Mouse (Mus musculus) ES-Bruce4 (cell line): ENCODE measurements around the gene Sec14l1. TPM values are rescaled to one million over a fixed set of nuclear protein-coding genes. Genes with fewer than 3 reads are reported as not detected.
"Not testable (repeated sequence)": the region's sequence is repeated elsewhere in the genome, so short reads cannot be mapped to it uniquely, and the experiment has no call there.

ENCODE experiments used
- H3K27ac ChIP-seq: 2 replicates; pipeline ENCODE4 v1.5.1; 2012; ENCODE audit warnings: low read length, inconsistent platforms; ENCODE audit not compliant: insufficient read depth
- H3K27me3 ChIP-seq: 2 replicates; pipeline ENCODE4 v1.6.1; 2012; ENCODE audit warnings: mild to moderate bottlenecking, low read length, inconsistent platforms; ENCODE audit not compliant: control insufficient read depth, poor library complexity, insufficient read depth, severe bottlenecking
- H3K36me3 ChIP-seq: 2 replicates; pipeline ENCODE4 v1.6.1; 2012; ENCODE audit warnings: inconsistent platforms, mild to moderate bottlenecking, low read length, moderate library complexity; ENCODE audit not compliant: control insufficient read depth, poor library complexity, insufficient read depth, severe bottlenecking
- H3K4me1 ChIP-seq: one replicate; pipeline ENCODE4 v1.8.1; 2011; ENCODE audit warnings: low read length; ENCODE audit not compliant: control insufficient read depth, insufficient read depth
- H3K4me3 ChIP-seq: 2 replicates; pipeline ENCODE4 v1.5.1; 2011; ENCODE audit warnings: low read depth, mild to moderate bottlenecking, low read length
- H3K9ac ChIP-seq: 2 replicates; pipeline ENCODE4 v1.6.1; 2012; ENCODE audit warnings: low read depth, mild to moderate bottlenecking, inconsistent platforms; ENCODE audit not compliant: poor library complexity, severe bottlenecking
- H3K9me3 ChIP-seq: replicated peaks from 2 replicates; pipeline ENCODE4 v1.6.1; 2012; ENCODE audit warnings: mild to moderate bottlenecking, low read length, inconsistent platforms; ENCODE audit not compliant: control insufficient read depth, poor library complexity, insufficient read depth, severe bottlenecking
- CTCF ChIP-seq: IDR thresholded peaks from one replicate; pipeline ENCODE4 v1.8.1; 2011; ENCODE audit warnings: low read depth, low read length
- EP300 ChIP-seq: IDR thresholded peaks from 2 replicates; pipeline ENCODE4 v1.6.1; 2011; ENCODE audit warnings: low read depth, low read length; ENCODE audit not compliant: insufficient read depth
- POLR2A ChIP-seq: IDR thresholded peaks from one replicate; pipeline ENCODE4 v1.8.1; 2011; ENCODE audit warnings: low read length; ENCODE audit not compliant: insufficient read depth
- polyA plus RNA-seq: library from polyadenylated mRNA; stranded (reverse); fragments of >200 nt; gene quantifications from 2 replicates; pipeline ENCODE4 v1.2.4, GENCODE M21; 2011; ENCODE audit warnings: low read depth; ENCODE audit not compliant: missing spikeins, insufficient read depth, insufficient read length

Gene Sec14l1
- 77.5 and 77.7 TPM in 2 replicates for polyA plus RNA-seq

DNA sequence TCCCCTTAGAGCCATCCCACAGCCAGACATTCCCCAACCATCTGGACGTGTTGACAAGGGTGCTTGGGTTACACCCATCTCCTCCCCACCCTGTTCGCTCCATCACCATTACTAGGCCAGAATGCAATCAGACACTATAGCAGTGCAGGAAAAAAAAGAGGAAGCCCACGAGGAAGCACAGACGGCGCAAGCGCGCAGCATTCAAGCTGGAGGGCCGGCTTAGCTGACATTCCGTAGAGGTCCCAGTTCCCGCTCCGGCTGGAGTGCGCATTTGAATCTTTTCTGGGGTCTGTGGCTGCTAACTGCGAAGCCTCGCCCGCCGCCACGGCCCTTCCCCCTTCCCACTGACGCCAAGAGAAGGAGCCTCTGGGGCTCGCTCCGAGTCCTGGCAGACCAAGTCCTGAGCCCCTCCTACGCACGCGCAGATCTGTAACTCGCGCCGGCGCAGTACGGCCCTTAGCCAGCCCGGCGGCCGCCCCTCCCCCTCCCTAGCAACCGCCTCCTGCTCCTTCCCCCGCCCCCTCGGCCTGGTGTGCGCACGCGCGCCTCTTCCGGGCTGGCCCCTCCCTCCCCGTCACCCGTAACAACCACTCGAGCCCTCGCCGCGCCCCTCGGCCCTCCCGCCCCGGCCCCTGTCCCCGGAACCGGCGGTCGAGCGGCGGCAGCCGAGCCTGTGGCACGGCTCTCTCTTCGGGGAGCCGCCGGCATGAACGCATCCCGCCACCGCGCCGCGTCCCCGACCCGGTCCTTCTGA, at the start of gene Sec14l1:
Gene Sec14l1 (plus strand): TSS at position 577 of the 754 bp plus-strand sequence.
- Histone ChIP-seq H3K4me3 (peak within 1 kb of the TSS; percentile 98), H3K9ac (peak within 1 kb of the TSS; percentile 87), H3K9me3 (no peaks in the 10 kb centered on the region), H3K27ac (peak within 1 kb of the TSS; percentile 90), H3K27me3 (no peaks in the 10 kb centered on the region), H3K36me3 (0 out of 2 replicates have a peak, but pooled peaks cover 3% of the 10 kb centered on the region), H3K4me1 (peaks cover 3% of the 10 kb centered on the region)
- TF ChIP-seq EP300 (0 out of 2 replicates have a peak, but pooled peaks have one; percentile 41), POLR2A (peak; percentile 9), CTCF (no peak)

DNA sequence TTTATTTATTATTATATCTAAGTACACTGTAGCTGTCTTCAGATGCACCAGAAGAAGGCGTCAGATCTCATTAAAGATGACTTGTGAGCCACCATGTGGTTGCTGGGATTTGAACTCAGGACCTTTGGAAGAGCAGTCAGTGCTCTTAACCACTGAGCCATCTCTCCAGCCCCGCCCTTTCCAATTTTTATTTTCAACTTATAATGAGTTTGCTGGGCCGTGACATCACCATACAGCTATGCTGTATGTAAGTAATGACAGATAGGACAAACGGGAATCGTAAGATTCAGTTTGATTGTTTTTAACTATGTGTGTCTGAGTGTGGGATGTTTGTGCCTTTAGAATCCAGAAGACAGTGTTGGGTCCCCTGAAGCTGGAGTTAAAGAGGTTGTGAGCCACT, 49.4 kb upstream of the Sec14l1 start:
- not testable (repeated sequence) for H3K9ac ChIP-seq, H3K36me3 ChIP-seq, H3K9me3 ChIP-seq, H3K4me1 ChIP-seq, H3K27ac ChIP-seq, H3K4me3 ChIP-seq, H3K27me3 ChIP-seq

DNA sequence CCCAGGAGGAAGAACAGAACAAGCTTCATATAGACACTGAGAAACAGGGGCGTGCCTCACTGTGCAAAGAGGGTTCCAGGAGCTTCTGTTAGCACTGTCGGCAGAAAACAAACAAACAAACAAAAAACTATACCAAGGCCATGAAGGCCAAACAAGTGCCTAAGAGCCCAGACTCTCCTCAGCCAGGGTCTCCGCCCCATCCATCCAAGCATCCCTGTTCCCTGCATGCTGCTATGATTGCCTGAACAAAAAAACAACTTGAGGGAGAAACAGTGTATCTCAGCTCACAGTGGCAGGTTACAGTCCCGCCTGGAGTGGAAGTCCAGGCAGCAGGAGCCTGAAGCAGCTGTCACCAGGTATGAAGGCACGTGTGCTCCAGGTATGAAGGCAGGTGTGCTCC, 48.2 kb upstream of the Sec14l1 start:
- H3K4me1 ChIP-seq = peaks cover 3% of the 10 kb centered on the region
- no peak overlapping the region for H3K27ac ChIP-seq
- no peak overlapping the region for H3K4me3 ChIP-seq
- H3K36me3 ChIP-seq = no peaks in the 10 kb centered on the region
- no peaks in the 10 kb centered on the region for H3K27me3 ChIP-seq
- H3K9ac ChIP-seq = no peak overlapping the region
- no peak for TF ChIP-seq CTCF
- no peak for TF ChIP-seq EP300
- TF ChIP-seq POLR2A = no peak
- no peaks in the 10 kb centered on the region for H3K9me3 ChIP-seq

- Histone ChIP-seq H3K36me3 (no peaks in the 10 kb centered on the region), H3K9me3 (no peaks in the 10 kb centered on the region), H3K4me3 (no peak overlapping the region), H3K27ac (no peak overlapping the region), H3K4me1 (peaks cover 3% of the 10 kb centered on the region), H3K9ac (no peak overlapping the region), H3K27me3 (no peaks in the 10 kb centered on the region)
- TF ChIP-seq EP300 (no peak), POLR2A (no peak), CTCF (no peak)
Measured at GRCm38 (mm10) chr11:117068332-117068731, 46.6 kb upstream of the Sec14l1 start.

DNA sequence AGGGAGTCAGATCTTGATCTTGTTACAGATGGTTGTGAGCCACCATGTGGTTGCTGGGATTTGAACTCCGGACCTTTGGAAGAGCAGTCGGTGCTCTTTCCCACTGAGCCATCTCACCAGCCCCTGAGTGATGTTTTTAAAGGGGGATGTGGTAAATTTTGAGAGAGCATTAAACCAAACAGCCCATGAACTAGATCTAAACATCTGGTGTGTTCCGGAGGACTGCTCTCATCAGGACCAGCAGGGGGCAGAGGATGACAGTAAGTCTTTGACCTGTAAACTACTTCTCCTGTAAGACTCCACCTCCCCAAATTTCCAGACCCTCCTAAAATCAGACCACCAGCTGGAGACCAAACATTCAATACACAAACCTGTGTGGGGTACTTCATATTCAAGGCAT, 45.9 kb upstream of the Sec14l1 start:
- Histone ChIP-seq H3K4me1 (peaks cover 3% of the 10 kb centered on the region), H3K27me3 (no peaks in the 10 kb centered on the region), H3K36me3 (no peaks in the 10 kb centered on the region), H3K27ac (no peak overlapping the region), H3K9me3 (no peaks in the 10 kb centered on the region), H3K4me3 (no peak overlapping the region), H3K9ac (no peak overlapping the region)
- TF ChIP-seq POLR2A (no peak), CTCF (peak; percentile 8)

- Histone ChIP-seq H3K36me3 (no peaks in the 10 kb centered on the region), H3K4me3 (no peak overlapping the region), H3K4me1 (peaks cover 3% of the 10 kb centered on the region), H3K27ac (no peak overlapping the region), H3K27me3 (no peaks in the 10 kb centered on the region), H3K9ac (no peak overlapping the region), H3K9me3 (no peaks in the 10 kb centered on the region)
- TF ChIP-seq EP300 = no peak
- no peak for TF ChIP-seq POLR2A
- TF ChIP-seq CTCF = no peak
Measured at GRCm38 (mm10) chr11:117070711-117071110, 44.3 kb upstream of the Sec14l1 start.
